Mouse (Mus musculus): Measurements from ENCODE around the gene Schip1. TPM values are rescaled to one million over a fixed set of nuclear protein-coding genes. Genes with fewer than 3 reads are reported as not detected.
"Not testable (repeated sequence)": the region's sequence is repeated elsewhere in the genome, so short reads cannot be mapped to it uniquely, and the experiment has no call there.

Gene Schip1
- polyA plus RNA-seq, 1 experiment from 2014 or later = 39.7 TPM

GRCm38 (mm10) chr3:68077406-68077805 lies 12.8 kb downstream of the Schip1 start:
- Histone ChIP-seq H3K36me3 (no peaks in the 10 kb centered on the region), H3K9me3 (replicated peaks) (no peaks in the 10 kb centered on the region), H3K27ac (replicated peaks) (no peak overlapping the region), H3K4me3 (no peak overlapping the region), H3K4me1 (no peaks in the 10 kb centered on the region), H3K27me3 (ENCODE audit: low read depth, poor library complexity, severe bottlenecking) (no peaks in the 10 kb centered on the region)
- WGBS = 82% methylated on average over 4 of the region's 4 CpGs
- no peak for DNase-seq (ENCODE audit: low spot score)

- Histone ChIP-seq H3K4me3 (no peak overlapping the region), H3K9me3 (replicated peaks) (no peaks in the 10 kb centered on the region), H3K27ac (replicated peaks) (no peak overlapping the region), H3K36me3 (no peaks in the 10 kb centered on the region), H3K27me3 (ENCODE audit: low read depth, poor library complexity, severe bottlenecking) (no peaks in the 10 kb centered on the region), H3K4me1 (no peaks in the 10 kb centered on the region)
- WGBS = 81% methylated on average over 2 of the region's 2 CpGs
- DNase-seq (ENCODE audit: low spot score) = no peak
Measured at GRCm38 (mm10) chr3:68085024-68085423, 20.4 kb downstream of the Schip1 start.

GRCm38 (mm10) chr3:68092108-68092507 lies 27.5 kb downstream of the Schip1 start:
- Histone ChIP-seq H3K4me1 (no peaks in the 10 kb centered on the region), H3K27me3 (ENCODE audit: low read depth, poor library complexity, severe bottlenecking) (no peaks in the 10 kb centered on the region), H3K36me3 (no peaks in the 10 kb centered on the region), H3K4me3 (no peak overlapping the region), H3K9me3 (replicated peaks) (no peaks in the 10 kb centered on the region), H3K27ac (replicated peaks) (no peak overlapping the region)
- no peak for DNase-seq (ENCODE audit: low spot score)
- WGBS = 90% methylated on average over 4 of the region's 4 CpGs

GRCm38 (mm10) chr3:68096724-68097431 lies 32.3 kb downstream of the Schip1 start:
- no peak for DNase-seq (ENCODE audit: low spot score)

GRCm38 (mm10) chr3:68099561-68099960 lies 35.0 kb downstream of the Schip1 start:
- DNase-seq (ENCODE audit: low spot score); H3K4me1 ChIP-seq; H3K4me3 ChIP-seq; H3K27me3 ChIP-seq (ENCODE audit: low read depth, poor library complexity, severe bottlenecking); H3K27ac ChIP-seq (replicated peaks); H3K9me3 ChIP-seq (replicated peaks); H3K36me3 ChIP-seq: not testable (repeated sequence)
- 84% methylated on average over 6 of the region's 6 CpGs for WGBS

More at GRCm38 (mm10) chr3:68096724-68097431, 32.3 kb downstream of the Schip1 start:
- Histone ChIP-seq H3K4me3 (no peak overlapping the region), H3K36me3 (no peaks in the 10 kb centered on the region), H3K27ac (replicated peaks) (no peak overlapping the region), H3K9me3 (replicated peaks) (no peaks in the 10 kb centered on the region), H3K4me1 (no peaks in the 10 kb centered on the region), H3K27me3 (ENCODE audit: low read depth, poor library complexity, severe bottlenecking) (no peaks in the 10 kb centered on the region)
- 85% methylated on average over 4 of the region's 4 CpGs for WGBS

GRCm38 (mm10) chr3:68101343-68101742 lies 36.7 kb downstream of the Schip1 start:
- DNase-seq (ENCODE audit: low spot score) = no peak
- WGBS = 82% methylated on average over 4 of the region's 4 CpGs
- H3K9me3 ChIP-seq (replicated peaks) = no peaks in the 10 kb centered on the region
- H3K4me1 ChIP-seq = no peaks in the 10 kb centered on the region
- H3K36me3 ChIP-seq = no peaks in the 10 kb centered on the region
- H3K4me3 ChIP-seq = no peak overlapping the region
- H3K27ac ChIP-seq (replicated peaks) = no peak overlapping the region
- H3K27me3 ChIP-seq (ENCODE audit: low read depth, poor library complexity, severe bottlenecking) = no peaks in the 10 kb centered on the region

- no peak overlapping the region for H3K27ac ChIP-seq (replicated peaks)
- H3K4me1 ChIP-seq = no peaks in the 10 kb centered on the region
- 83% methylated on average over 2 of the region's 2 CpGs for WGBS
- H3K36me3 ChIP-seq = no peaks in the 10 kb centered on the region
- H3K9me3 ChIP-seq (replicated peaks) = no peaks in the 10 kb centered on the region
- no peak overlapping the region for H3K4me3 ChIP-seq
- H3K27me3 ChIP-seq (ENCODE audit: low read depth, poor library complexity, severe bottlenecking) = no peaks in the 10 kb centered on the region
- DNase-seq (ENCODE audit: low spot score) = no peak
Measured at GRCm38 (mm10) chr3:68105081-68105685, 40.6 kb downstream of the Schip1 start.

GRCm38 (mm10) chr3:68121338-68121737 lies 56.7 kb downstream of the Schip1 start:
- DNase-seq (ENCODE audit: low spot score) = no peak
- WGBS = 75% methylated on average over 5 of the region's 5 CpGs

GRCm38 (mm10) chr3:68126284-68126856 lies 61.8 kb downstream of the Schip1 start:
- DNase-seq (ENCODE audit: low spot score) = no peak
- Histone ChIP-seq H3K4me3 (no peak overlapping the region), H3K9me3 (replicated peaks) (no peaks in the 10 kb centered on the region), H3K27ac (replicated peaks) (no peak overlapping the region), H3K36me3 (no peaks in the 10 kb centered on the region), H3K4me1 (no peaks in the 10 kb centered on the region), H3K27me3 (ENCODE audit: low read depth, poor library complexity, severe bottlenecking) (no peaks in the 10 kb centered on the region)
- 82% methylated on average over 6 of the region's 6 CpGs for WGBS

More at GRCm38 (mm10) chr3:68121338-68121737, 56.7 kb downstream of the Schip1 start:
- no peak overlapping the region for H3K4me3 ChIP-seq
- H3K9me3 ChIP-seq (replicated peaks) = no peaks in the 10 kb centered on the region
- H3K4me1 ChIP-seq = no peaks in the 10 kb centered on the region
- no peaks in the 10 kb centered on the region for H3K27me3 ChIP-seq (ENCODE audit: low read depth, poor library complexity, severe bottlenecking)
- no peak overlapping the region for H3K27ac ChIP-seq (replicated peaks)
- no peaks in the 10 kb centered on the region for H3K36me3 ChIP-seq

GRCm38 (mm10) chr3:68130386-68130785 lies 65.8 kb downstream of the Schip1 start:
- H3K4me1 ChIP-seq = no peaks in the 10 kb centered on the region

GRCm38 (mm10) chr3:68138833-68139627 lies 74.4 kb downstream of the Schip1 start:
- H3K27ac ChIP-seq (replicated peaks) = no peak overlapping the region
- WGBS = 79% methylated on average over 5 of the region's 5 CpGs
- H3K36me3 ChIP-seq = no peaks in the 10 kb centered on the region

More at GRCm38 (mm10) chr3:68130386-68130785, 65.8 kb downstream of the Schip1 start:
- Histone ChIP-seq H3K36me3 (no peaks in the 10 kb centered on the region), H3K4me3 (no peak overlapping the region), H3K27ac (replicated peaks) (no peak overlapping the region), H3K9me3 (replicated peaks) (no peaks in the 10 kb centered on the region), H3K27me3 (ENCODE audit: low read depth, poor library complexity, severe bottlenecking) (no peaks in the 10 kb centered on the region)
- no peak for DNase-seq (ENCODE audit: low spot score)
- 74% methylated on average over 1 of the region's 1 CpGs for WGBS

GRCm38 (mm10) chr3:68150688-68151087 lies 86.1 kb downstream of the Schip1 start:
- WGBS = 91% methylated on average over 8 of the region's 8 CpGs
- H3K4me1 ChIP-seq = no peaks in the 10 kb centered on the region
- H3K36me3 ChIP-seq = no peaks in the 10 kb centered on the region
- no peak overlapping the region for H3K27ac ChIP-seq (replicated peaks)
- no peaks in the 10 kb centered on the region for H3K27me3 ChIP-seq (ENCODE audit: low read depth, poor library complexity, severe bottlenecking)
- no peak overlapping the region for H3K4me3 ChIP-seq
- H3K9me3 ChIP-seq (replicated peaks) = no peaks in the 10 kb centered on the region
- DNase-seq (ENCODE audit: low spot score) = no peak

More at GRCm38 (mm10) chr3:68138833-68139627, 74.4 kb downstream of the Schip1 start:
- H3K9me3 ChIP-seq (replicated peaks) = no peaks in the 10 kb centered on the region
- no peaks in the 10 kb centered on the region for H3K4me1 ChIP-seq
- no peak overlapping the region for H3K4me3 ChIP-seq
- no peaks in the 10 kb centered on the region for H3K27me3 ChIP-seq (ENCODE audit: low read depth, poor library complexity, severe bottlenecking)
- no peak for DNase-seq (ENCODE audit: low spot score)
